Mouse (Mus musculus): ENCODE data around the gene Rnf157.

Rnf157 gene

DNA sequence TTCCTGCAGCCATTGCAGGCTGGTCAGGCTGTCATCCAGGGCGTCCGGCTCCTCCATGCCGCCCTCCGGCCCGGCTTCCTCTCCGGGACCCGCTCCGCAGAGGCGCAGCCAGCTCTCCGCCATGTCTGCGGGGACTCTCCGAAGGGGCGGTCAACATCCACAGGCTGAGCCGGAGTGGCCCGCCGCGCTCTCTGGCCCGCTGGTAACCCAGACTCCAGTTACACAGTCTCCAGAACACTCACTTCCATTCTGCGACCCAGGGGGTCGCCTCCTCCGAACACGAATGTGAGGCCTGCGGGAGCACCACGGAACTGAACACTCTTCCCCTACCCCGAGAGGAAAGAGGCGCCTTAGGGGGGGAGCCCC lies 78.4 kb downstream of the Rnf157 start:
- DNase-seq, result peak; percentile 11

DNA sequence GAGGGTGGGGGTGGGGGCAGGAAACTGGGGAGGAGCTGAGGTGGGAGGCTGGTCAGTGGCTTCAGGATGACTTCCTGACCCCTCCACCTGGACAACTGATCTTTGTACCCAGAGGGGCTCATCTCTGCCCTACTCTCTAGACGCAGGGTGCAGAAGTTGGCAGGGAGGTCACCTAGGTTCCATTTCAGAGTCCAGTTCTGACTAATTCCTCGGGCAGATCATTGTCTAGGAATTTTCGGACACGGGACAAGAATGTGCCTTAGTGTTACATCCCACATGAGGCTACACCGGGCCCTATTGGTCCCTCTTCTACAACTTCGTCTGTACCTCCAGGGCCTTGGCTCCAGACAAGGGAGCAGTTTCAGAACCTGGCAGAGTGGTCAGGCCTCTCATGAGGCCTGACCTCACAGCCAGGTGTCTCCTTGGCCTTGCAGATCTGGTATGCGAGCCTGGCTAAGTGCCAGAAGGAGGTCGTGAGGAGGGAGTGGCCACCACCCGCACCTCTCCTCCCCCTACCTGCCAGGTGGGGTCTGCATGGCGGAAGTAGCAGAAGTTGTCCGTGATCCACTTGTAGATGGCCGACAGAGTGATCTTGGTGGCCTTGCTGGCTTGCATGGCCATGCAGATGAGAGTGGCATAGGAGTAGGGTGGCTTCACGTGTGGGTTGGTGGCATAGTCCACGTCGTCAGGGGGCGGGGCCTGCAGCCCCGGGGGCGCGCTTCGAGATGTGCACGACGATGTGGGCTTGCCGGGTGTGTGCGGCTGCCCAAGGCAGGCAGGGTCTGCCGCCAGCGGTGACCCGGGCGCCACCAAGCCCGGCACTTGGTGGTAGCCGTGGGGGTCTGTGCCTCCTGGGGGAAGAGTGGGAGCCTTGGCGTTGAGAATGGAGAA lies 79.1 kb downstream of the Rnf157 start:
- no peak for DNase-seq

DNA sequence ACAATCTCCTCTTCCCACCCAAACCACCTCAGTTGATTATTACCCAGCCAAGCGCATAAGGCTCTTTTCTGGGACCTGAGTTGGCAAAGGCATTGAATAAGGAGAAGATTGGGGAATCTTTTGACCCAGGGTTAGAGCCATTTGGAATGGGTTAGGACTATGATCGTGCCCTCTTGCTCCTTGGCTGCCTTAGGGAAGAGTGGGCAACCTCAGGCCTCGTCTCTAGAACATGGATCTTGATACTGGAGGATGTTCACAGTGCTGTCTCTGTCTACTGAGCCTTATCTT lies 79.9 kb downstream of the Rnf157 start:
- no peak for DNase-seq

DNA sequence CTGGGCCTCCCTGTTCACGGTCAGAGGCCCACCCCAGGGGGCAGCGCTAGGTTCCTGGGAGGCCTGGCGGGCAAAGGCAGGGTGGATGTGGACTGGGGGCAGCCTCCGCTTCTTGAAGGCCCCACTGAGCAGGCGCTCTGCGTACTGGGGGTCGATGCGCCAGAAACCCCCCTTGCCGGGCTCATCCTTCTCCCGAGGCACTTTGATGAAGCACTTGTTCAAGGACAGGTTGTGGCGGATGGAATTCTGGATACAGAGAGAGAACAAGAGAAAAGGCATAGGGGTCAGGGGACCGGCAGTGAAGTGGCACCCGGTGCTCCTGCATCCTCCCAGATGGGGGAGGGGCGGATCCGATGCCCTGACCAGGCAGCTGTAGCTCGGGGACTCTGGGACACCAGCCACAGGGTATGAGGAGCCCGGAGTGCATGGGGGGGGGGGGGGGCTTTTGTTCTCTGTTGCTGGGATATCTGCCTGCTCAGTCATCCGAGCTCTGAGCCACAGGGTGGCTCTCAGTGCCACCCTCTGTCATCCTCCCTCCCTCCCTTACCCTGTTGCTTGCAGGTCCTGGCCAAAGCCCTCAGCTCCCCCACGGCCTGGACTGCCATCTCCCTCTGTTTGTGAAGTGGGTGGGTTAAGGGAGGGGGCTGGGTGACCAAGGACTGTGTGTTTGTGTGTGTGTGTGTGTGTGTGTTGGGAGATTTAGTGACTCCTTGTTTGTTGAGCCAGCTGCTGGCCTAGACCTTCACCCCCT lies 80.4 kb downstream of the Rnf157 start:
- no peak for DNase-seq

DNA sequence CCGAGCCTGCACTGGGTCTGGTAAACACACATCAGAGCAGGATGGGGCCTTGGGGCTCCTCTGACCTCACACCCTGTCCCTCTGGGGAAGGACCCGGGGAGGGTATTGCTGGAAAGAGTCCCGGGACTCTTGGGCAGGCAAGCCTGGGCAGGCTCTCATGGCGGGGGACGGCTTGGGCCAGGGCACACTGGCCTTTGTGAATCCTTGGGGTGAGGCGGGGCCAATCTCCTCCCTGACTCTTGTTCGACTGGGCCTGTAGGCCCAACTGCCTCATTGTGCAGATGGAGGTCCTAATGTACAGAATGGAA lies 82.7 kb downstream of the Rnf157 start:
- no peak for DNase-seq

DNA sequence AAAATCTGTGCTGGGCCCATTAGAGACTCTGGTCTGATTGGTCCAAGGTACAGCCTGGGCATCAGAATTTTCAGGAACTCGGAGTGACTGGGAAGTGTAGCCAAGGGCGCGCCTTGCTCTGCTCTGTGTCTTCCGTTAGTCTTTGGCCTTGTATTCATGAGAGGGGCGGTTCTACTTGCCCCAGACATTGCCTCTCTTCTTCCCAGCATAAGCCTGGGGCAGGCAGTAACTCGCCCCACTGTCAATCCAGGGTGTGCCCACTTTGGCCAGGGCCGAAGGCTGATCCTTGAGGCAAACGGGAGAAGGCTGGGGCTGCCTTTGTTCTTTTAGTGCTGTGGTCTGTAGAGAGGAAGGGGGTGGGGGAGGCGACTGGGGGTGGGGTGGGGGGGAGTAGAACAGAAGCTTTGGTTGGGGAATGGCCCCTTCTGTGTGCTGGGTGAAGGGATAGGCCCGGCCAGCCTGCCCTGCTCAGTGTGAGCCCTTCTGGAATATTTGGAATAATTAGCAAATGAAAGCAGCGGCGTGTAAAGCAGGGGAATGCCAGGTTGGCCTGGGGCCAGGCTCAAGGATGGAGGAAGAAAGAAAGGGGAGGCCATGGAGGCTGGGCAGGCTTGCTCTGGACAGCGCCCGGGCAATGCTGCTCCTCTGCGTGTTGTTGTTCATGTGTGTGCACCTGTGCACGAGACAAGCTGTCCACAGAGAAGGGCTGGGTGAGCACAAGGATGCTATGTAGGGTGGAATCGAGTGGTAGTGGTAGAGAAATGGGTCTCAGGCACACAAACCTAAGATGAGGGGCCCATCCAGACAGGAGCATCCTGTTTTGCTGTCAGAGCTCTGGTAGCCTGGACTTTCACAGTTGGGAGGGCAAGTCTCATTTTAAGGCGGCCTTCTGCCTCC lies 83.3 kb downstream of the Rnf157 start:
- peak; percentile 58 for DNase-seq

DNA sequence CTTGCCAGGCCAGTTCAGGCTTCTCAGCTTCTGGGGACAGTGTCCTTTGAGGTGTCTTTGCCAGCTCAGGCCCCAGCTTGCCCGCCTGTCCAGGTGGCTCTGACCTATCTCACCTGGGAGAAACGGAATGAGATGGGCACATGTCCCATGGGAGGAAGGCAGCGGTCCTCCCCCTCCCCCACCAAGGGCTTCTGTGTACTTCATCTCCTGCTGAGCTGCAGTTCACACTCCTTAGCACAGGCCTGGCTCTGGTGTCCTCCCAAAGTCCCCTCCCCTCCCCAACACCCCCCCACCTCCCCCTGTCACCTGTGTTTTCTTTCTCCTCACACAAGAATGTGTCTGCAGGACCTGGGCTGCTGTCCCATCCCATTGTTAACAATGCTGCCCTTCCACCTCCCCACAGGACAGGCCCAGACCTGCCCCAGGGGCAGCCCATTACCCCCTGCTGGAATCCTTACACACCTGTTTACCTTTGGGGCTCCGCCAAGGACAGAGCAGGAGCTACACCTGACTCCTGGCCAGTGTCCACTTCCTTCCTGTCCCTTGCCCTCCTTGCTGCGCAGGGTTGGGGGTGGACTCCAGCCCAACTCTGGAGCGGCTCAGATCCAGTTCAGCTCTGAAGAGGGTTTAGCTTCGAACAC lies 85.7 kb downstream of the Rnf157 start:
- DNase-seq, result no peak

DNA sequence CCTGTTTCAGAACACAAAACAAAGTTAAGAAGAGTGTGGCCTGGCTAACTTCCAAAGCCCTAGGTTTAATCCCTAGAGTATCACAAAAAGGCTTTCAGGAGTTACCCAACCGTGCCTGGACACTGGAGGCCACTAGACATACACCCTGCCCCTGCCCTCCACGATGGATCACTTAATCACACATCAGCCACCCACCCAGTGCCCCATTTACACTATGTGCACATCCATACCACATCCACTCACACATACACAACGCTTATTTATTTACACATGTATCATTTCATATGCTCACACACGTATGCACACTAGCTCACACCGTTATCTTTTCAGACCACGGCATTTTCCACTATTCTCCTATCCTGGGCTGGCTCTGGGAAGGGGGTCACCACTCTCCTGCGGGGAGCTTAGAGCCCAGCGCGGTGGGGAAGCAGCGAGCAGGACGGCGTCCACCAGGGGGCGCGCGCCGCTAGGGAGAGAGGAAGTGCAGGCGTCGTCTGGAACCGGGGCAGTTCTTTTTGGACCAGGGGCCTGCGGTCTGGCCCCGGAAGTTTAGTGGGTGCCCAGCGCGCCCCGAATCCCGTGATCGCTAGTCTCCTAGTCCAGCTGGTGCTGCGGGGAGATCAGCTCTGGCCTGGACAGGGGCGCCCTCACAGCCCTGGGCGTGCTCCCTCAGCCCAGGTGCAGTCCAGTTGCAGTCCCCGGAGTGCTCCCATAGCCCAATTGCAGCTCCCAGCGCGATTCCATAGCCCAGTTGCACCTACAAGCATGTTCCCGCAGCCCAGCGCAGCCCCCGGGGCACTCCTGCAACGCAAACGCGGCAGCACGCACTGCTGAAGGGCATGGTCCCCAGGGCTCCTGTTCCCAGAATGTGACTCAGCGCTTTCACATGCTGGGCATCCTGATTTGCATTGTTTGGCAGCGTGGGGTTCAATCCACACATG lies 93.8 kb downstream of the Rnf157 start:
- DNase-seq, result peak; percentile 92

DNA sequence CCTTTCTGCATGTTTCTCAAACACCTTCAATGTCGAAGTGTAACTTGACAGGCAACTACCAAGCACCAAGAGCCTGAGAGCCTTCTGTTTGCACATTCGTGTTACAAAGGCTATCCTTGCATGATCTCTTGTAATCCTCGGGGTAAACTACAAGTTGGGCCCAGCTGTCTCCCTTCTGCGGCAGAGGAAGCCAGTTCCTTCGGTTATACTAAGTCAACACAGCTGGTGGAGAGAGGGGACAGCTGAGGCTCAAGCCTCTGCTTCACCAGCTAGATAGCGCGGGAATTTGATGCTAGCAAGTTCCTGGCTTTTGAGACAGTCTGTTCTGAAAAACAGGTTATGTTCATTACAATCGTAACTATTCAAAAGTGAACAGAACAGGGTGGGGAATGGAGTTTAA lies 100.5 kb downstream of the Rnf157 start:
- DNase-seq, result peak; percentile 61

DNA sequence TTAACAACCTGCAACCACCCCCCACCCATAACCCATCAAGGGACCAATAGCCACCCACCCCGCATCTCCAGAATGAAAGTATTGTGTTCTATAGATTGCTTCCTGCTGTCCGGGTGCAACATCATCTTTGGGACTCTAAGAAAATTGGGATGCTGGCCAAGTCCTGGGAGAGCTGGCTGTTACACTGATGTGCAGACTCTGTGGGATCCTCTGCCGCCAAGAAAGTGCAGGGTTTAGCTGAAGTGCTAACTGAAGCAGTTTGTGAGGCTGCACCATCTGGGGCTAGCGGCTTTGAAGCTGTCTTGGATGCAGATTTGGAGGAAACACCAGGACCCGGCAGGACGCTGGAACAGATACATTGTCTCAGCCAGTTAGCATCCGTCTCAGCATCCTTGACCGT lies 101.7 kb downstream of the Rnf157 start:
- DNase-seq, result peak; percentile 70

DNA sequence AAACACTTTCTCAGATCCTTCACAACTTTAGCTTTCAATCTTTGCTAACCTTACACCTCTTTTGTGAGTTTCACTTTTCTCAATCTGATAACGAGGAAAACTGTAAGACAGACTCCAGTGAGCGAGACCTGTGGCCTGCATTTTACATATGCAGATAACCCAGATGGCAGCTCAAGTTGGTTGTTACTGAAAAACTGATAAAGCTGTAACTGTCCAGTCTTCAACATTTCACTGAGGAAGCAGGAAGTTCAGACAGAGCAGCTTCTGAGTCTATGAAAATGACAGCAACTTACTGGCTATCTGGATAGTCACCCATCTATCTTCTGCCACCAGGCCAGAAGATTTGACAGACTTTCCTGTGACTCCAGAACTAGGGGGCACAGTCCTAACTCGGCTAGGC lies 103.2 kb downstream of the Rnf157 start:
- no peak for DNase-seq

DNA sequence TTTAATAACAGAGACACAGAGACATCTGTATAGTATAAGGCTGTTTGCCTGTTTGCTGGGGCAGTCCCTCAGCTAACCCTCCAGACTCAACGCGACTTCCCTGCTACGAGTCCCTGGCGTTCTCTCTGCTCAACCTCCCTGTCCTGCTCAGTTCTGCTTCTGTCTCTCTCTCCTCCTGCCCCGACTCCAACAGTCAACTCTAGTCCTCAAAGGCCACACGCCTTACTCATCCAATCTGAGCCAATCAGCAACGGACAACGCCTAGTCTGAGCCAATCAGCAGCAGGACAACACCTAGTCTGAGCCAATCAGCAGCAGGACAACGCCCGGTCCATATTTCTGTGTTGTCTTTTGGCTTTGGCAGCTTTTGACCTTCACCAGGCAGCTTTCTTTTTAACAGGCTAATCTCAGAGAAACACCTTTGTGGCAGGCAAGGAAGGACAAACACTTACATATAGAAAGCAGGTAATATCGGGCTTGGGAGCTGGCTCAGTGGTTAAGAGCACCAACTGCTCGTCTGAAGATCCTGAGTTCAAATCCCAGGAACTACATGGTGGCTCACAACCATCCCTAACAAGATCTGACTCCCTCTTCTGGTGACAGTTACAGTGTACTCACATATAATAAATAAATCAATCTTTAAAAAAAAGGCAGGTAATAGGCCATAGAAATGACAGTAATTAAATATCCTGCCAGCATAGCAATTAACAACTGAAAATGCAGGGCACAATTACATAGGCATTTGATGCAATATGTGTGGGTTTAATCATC lies 104.9 kb downstream of the Rnf157 start:
- no peak for DNase-seq

DNA sequence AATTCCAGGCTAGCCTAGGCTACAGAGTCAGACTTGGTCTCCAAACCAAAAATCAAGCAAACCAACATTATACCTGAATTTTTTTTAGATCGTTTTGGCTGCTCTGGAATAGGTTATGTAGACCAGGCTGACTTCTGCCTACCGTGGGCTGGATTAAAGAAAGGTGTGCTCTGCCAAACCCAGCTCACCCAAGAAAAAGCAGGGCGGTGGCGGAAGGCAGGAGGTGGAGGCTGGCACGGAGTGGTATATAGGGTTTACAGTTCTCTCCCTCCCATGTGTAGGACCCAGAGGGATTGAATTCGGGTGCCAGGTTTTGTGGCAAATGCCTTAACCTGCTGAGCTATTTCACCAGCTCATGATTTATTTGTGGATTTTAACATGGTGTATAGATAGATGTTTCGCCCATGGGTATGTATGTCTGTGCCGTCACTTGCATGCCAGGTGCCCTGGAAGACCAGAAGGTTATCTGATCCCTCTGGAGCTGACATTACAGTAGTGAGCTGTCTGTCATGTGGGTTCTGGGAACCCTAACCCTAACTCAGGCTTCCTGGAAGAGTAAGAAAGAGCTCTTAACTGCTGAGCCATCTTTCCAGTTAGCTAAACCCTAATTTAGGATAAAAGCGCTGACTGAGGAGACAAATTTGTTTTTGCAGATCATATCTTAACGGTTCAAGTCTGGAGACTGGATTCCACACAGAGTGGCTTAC lies 105.7 kb downstream of the Rnf157 start, which contains the start of gene Exoc7:
Gene Exoc7 (minus strand): TSS at position 215 of the 707 bp plus-strand sequence.
- no peak for DNase-seq

DNA sequence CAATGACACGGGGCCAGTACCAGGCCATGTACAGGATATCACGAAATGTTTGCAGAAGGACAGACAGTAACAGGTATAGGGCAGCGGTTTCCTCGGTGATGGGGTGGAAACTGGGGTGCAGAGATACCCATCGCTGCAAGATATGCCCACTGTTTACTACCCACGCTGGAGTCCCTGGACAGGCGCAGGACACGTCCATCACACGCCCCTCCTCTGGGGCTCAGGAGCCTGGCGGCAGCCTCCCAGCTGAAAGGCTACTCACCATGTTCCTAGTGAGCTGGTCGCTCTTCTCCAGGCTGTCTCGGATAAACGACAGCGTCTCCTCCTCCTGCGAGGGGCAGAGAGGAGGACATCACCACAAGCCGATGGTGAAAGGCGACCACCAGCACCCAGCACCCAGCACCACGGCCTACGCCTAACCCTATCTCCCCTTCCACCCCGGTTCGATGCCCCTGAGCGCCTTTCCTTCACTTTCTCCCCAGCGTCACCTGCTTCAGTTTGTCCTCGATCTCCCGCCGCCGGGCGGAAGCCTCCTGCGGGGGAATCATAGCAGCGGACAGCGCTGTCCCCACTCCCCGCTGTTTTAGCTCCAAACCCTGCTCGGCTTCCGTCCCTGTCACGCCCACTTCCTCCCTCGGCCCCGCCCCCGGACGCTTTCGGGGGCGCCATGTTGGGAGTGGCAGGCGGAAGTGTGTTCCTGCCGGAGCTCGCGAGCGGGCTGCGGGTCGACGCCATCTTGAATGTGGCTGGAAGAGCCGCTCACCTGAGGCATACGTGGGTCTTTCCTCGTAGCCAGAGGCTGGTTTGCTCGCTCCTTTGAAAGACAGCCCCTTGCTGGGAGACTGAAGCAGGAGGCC lies 106.5 kb downstream of the Rnf157 start:
- DNase-seq, result peak; percentile 98

DNA sequence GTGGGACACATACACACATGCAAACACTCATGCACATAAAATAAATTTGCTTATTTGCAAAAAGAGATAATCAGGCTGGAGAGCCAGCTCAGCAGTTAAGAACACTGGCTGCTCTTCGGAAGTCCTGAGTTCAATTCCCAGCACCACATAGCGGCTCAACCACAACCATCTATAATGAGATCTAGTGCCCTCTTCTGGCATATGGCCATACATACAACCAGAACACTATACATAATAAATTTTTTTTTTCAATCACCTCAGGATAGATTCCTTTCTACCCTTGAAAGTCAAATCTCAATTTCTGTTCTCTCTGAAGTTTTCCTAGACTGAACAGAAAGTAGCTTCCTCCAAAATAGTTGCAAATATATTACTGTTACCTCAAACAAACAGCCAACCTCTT lies 107.4 kb downstream of the Rnf157 start:
- DNase-seq, result no peak

DNA sequence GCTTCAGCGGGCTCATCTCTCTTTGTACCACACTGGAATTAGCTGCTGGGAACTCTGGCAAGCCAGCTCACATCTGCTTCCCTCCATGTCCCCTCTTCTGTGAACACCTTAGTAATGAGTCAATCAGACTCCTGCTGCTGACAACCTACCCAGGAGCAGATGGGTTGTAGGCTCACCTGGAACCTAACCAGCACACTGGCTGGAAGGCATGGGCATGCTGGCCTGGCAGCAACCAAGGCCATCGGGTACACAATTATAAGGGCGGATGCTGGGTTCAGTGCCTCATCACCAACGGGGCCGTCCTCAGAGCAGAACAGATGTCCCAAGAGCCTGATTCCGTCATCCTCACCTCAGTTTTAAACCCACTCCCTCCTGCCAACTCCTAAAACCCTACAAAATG lies 114.2 kb downstream of the Rnf157 start:
- DNase-seq, result no peak

DNA sequence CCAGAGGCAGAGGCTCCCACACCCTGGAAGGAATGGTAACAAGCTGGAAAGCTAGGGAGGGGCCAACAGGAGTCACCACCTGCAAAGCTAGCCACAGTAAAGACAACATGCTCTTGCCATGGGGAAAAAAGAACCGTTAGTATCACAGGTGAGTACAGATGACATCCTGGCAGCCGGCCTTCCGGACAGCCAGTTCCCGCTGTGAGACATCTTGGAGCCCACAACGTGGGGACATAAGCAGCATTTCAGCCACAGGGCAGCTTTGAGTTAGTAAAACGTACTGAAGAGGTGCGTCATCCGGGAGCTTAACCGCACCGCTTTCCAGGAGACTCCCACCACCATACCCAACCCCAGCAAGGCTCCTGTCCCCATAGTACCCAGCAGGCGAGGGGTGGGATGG lies 114.6 kb downstream of the Rnf157 start:
- DNase-seq, result no peak

DNA sequence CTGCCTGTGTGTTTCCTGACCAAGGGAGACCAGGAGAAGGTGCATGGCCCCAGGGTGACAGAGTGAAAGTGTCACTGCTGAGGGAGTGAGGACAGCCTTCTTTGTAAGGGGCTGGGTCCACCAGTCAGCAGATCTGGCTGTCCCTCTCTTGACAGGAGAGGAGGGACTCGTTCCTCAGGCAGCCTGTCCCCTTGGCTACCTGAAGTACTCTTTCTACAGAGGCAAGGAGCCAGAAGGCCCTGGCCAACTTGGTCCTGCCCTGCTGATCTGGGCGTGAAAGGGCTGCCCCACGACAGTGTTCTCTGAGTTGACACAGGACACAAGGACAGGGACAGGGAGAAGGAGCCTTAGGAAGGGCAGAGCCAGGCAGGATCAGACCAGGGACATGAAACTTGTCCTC lies 115.8 kb downstream of the Rnf157 start:
- DNase-seq, result no peak

DNA sequence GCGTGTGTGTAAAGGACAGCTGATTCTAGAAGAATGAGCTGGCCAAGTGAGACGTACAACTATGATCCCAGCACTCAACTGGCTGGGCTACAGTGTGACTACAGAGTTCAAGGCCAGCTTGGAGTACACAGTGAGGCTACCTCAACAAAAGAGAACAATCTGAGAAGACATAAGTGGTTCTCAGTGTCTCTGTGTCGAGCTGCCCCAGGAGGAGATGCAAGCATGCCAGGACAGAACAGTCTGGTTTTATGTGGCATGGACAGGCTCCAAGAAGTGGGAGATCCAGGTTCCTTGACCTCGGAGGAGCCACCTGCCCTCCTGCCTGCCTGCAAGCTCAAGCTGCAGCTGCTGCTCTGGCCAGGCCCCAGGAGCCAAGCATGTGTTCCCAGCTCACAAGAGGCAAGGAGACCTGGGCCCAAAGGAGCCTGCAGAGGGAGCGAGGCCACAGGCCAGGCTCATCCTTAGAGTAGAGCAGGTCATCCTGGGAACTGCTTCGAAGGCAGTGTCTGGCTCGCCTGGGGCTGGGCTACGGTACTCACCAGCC lies 116.6 kb downstream of the Rnf157 start:
- DNase-seq, result no peak
